Mouse (Mus musculus) hindbrain, embryonic 11.5 days (tissue): Measurements from ENCODE around the gene Atn1. TPM values are rescaled to one million over a fixed set of nuclear protein-coding genes. Genes with fewer than 3 reads are reported as not detected.

Source experiments
- ATAC-seq: fragments of 200-750 bp; cut with Nextera tagmentation; 2 replicates; pipeline ENCODE4 v1.8.0; 2017; ENCODE audit warnings: mild to moderate bottlenecking, moderate TSS enrichment, moderate library complexity; ENCODE audit not compliant: low FRiP score
- DNase-seq: peaks from one replicate; pipeline ENCODE4 v3.0.0-alpha.2; 2015; ENCODE audit warnings: low spot score
- H3K27ac ChIP-seq: fragments of 300-500 bp; sonication (generic); 2 replicates; pipeline ENCODE4 v1.5.1; 2014; ENCODE audit warnings: mild to moderate bottlenecking, low read depth, low read length
- H3K27me3 ChIP-seq: fragments of 300-500 bp; sonication (generic); 2 replicates; pipeline ENCODE4 v1.6.1; 2014; ENCODE audit warnings: mild to moderate bottlenecking, low read length, moderate library complexity, mixed read lengths; ENCODE audit not compliant: control insufficient read depth, insufficient read depth
- H3K36me3 ChIP-seq: fragments of 300-500 bp; sonication (generic); 2 replicates; pipeline ENCODE4 v1.6.1; 2014; ENCODE audit warnings: mild to moderate bottlenecking, low read length, moderate library complexity, mixed read lengths; ENCODE audit not compliant: control insufficient read depth, insufficient read depth
- H3K4me1 ChIP-seq: fragments of 300-500 bp; sonication (generic); replicated peaks from 2 replicates; pipeline ENCODE4 v1.6.1; 2014; ENCODE audit warnings: low read length, mixed read lengths; ENCODE audit not compliant: control insufficient read depth, insufficient read depth
- H3K4me2 ChIP-seq: fragments of 300-500 bp; sonication (generic); replicated peaks from 2 replicates; pipeline ENCODE4 v1.6.1; 2014; ENCODE audit warnings: mild to moderate bottlenecking, low read depth, low read length
- H3K4me3 ChIP-seq: fragments of 300-500 bp; sonication (generic); 2 replicates; pipeline ENCODE4 v1.5.1; 2014; ENCODE audit warnings: low read depth, low read length
- H3K9ac ChIP-seq: fragments of 300-500 bp; sonication (generic); 2 replicates; pipeline ENCODE4 v1.6.1; 2014; ENCODE audit warnings: low read depth, low read length
- H3K9me3 ChIP-seq: fragments of 300-500 bp; sonication (generic); 2 replicates; pipeline ENCODE4 v1.6.1; 2016; ENCODE audit warnings: low read length; ENCODE audit not compliant: control insufficient read depth
- WGBS: fragments of 180-500 bp; shearing (Covaris S2); extraction: QIAGEN DNeasy Blood & Tissue Kit; methylation state at CpG from one replicate; pipeline ENCODE4 v1.1.7; 2014; 5-methylcytosine and 5-hydroxymethylcytosine counted together
- polyA plus RNA-seq: library from polyadenylated mRNA; unstranded; fragments of >200 nt; fragmentation: Nextera tagmentation; extraction: Ambion mirVana; gene quantifications from 2 replicates; pipeline ENCODE4 v1.2.1, GENCODE M21; 2014

Atn1 gene
- polyA plus RNA-seq, 1 experiment from 2014 or later: 12.7 TPM

DNA sequence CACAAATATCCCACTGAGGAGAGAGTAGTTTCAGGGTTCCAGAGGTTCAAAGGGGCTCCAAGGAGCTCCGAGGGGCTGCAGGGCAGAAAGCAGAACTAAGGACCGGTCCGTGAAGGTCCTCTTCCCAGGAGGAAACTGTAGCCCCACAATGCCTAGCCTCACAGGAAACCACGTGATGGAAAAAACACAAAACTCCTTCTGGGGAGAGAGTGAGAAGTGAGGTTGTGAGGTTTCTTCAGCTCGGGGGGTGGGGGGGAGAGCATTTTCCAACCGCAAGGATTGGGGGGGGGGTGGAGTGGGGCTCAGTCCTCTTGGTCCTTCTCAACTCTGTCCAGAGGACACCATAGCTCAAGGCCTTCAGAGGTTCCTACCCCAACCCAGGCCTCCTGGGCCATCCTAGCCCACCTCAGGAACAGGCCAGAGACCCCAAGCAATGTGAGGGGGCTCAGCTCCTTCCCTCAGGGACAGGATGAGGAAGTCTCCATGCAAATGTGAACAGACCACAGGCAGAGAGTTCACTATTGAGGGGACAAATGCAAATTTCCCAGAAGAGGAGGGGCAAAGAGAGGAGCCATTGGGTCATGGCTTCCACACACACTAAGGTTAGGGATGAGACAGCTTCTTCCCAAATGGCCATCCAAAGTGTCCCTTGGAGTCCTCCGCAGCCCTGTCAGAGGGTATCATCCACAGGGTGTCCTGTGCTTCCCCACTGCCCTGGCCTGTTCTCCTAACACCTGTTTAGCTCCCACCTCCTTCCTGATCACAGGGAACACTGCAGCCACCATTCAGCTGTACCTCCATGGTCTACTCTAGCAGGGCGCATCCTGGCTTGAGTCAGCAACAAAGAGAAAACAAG is 26.2 kb downstream of the Atn1 start:
- H3K9me3 ChIP-seq: no peaks in the 10 kb centered on the region
- no peak overlapping the region for H3K4me3 ChIP-seq
- ATAC-seq (no peak), DNase-seq (no peak)
- H3K27ac ChIP-seq: no peak overlapping the region
- no peaks in the 10 kb centered on the region for H3K27me3 ChIP-seq
- H3K4me2 ChIP-seq: no peak overlapping the region
- 80% methylated on average over 7 of the region's 8 CpGs for WGBS
- no peaks in the 10 kb centered on the region for H3K4me1 ChIP-seq
- no peaks in the 10 kb centered on the region for H3K36me3 ChIP-seq
- no peak overlapping the region for H3K9ac ChIP-seq

DNA sequence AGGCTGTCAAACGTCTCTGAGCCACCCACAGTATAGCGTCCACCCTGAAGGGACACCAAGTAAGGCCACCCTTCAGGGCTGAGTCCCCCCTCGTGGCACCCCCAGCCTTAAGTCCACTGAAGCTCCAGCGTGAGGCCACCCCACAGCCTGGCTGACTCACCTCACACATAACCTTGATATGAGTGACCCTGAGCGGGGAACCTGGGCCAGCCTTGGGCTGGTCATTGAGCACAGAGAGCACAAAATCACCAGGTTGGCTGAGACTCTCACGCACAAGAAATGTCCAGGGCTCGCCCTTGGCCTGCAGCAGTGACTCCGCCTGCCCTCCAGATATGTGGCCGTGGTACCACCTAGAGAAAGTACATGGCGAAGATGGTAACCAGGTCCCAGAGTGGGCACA is 27.7 kb downstream of the Atn1 start:
- no peak for DNase-seq
- 90% methylated on average over 10 of the region's 10 CpGs for WGBS

DNA sequence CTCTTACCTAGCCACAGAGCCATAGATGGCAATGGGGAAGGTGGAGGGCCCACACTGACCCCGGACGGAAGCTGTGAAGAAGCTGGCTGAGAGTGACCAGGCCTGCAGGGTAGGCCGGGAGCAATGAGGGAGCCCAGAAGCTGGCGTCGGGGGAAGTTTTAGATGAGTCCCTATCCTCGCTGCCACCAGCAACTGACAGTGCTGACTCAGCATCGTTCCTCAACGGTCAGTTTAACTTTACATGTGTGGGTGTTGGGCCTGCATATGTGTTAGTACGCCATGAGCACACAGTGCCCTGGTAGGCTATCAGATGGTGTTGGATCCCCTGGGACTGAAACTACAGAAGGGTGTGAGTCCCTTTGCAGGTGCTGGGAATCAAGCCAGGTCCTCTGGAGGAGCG is 31.9 kb downstream of the Atn1 start:
- Histone ChIP-seq H3K27ac (no peak overlapping the region), H3K4me2 (no peak overlapping the region), H3K27me3 (no peaks in the 10 kb centered on the region), H3K36me3 (no peaks in the 10 kb centered on the region), H3K4me3 (no peak overlapping the region), H3K9me3 (no peaks in the 10 kb centered on the region), H3K9ac (no peak overlapping the region), H3K4me1 (no peaks in the 10 kb centered on the region)
- WGBS: 87% methylated on average over 10 of the region's 10 CpGs
- DNase-seq (no peak), ATAC-seq (no peak)

More for the DNA sequence above, 27.7 kb downstream of the Atn1 start:
- Histone ChIP-seq H3K4me1 (no peaks in the 10 kb centered on the region), H3K27ac (no peak overlapping the region), H3K4me3 (no peak overlapping the region), H3K36me3 (no peaks in the 10 kb centered on the region), H3K9ac (no peak overlapping the region), H3K9me3 (no peaks in the 10 kb centered on the region), H3K4me2 (no peak overlapping the region), H3K27me3 (no peaks in the 10 kb centered on the region)
- ATAC-seq: no peak

DNA sequence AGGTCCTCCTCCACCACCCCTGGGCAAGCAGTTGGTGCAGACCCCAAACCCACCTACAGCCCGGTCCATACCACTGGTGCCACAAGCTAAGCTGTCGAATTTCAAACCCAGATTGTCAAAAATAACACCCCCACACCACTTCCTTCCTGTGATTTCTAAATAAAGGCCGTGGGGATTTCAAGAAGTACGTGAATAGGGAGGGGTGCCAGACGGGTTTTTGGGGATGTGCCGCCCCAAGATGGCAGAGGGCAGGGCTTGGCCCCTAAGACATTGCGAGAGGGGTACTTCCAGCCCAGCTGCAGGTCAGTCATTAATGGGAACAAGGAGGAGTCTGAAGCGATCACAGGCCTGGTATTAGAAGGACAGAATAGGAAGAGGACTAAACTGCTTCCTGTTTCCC is 32.8 kb downstream of the Atn1 start:
- Histone ChIP-seq H3K36me3 (no peaks in the 10 kb centered on the region), H3K27me3 (no peaks in the 10 kb centered on the region), H3K9ac (no peak overlapping the region), H3K9me3 (no peaks in the 10 kb centered on the region), H3K4me1 (no peaks in the 10 kb centered on the region), H3K4me3 (no peak overlapping the region), H3K4me2 (no peak overlapping the region), H3K27ac (no peak overlapping the region)
- WGBS: 90% methylated on average over 8 of the region's 8 CpGs
- no peak for DNase-seq
- ATAC-seq: no peak

DNA sequence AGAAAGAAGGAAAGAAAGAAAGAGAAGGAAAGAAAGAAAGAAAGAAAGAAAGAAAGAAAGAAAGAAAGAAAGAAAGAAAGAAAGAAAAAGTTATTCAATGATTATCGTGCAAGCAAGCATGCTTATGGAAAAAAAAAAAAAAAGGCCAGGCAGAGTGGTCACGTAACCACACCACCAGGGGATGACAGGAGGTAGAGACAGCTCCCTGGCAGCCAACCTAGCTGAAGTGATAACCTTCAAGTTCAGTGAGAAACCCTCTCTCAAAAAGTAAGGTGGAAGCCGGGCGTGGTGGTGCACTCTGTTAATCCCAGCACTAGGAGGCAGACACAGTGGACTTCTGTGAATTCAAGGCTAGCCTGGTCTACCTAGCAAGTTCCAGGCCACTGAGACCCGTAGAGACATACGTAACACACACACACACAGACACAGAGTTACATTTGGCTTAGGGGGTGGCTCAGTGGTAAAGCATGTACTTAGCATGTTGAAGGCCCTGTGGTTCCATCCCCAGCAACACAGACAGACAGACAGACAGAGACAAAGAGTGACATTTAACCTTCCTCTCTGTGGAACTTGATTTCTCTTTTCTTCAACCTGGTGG is 33.3 kb downstream of the Atn1 start:
- no peak overlapping the region for H3K27ac ChIP-seq
- H3K27me3 ChIP-seq: no peaks in the 10 kb centered on the region
- no peaks in the 10 kb centered on the region for H3K36me3 ChIP-seq
- H3K4me3 ChIP-seq: no peak overlapping the region
- no peak overlapping the region for H3K9ac ChIP-seq
- DNase-seq: no peak
- H3K4me1 ChIP-seq: no peaks in the 10 kb centered on the region
- no peak overlapping the region for H3K4me2 ChIP-seq
- no peak for ATAC-seq
- 82% methylated on average over 6 of the region's 6 CpGs for WGBS
- no peaks in the 10 kb centered on the region for H3K9me3 ChIP-seq

DNA sequence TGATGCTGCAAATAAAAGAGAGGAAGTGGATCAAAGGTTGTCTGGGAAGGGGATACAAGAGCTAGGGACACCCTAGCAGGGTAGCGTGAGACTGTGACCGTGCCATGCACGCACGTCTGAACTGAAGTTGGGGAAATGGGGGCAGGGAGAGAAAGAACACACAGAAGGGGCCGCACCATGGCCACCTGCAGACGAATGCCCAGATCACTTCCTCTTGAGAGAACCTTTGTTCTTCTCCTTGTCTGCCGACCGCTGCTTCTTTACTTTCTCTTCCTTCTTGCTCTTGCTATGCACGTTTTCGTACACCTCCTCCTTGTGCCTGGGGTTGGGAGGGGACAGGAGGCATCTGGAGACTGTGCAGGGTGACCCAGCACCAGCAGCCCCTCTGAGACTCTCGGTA is 35.4 kb downstream of the Atn1 start:
- DNase-seq: no peak
- H3K36me3 ChIP-seq: peaks cover 4% of the 10 kb centered on the region
- no peaks in the 10 kb centered on the region for H3K9me3 ChIP-seq
- no peak overlapping the region for H3K4me2 ChIP-seq
- no peak for ATAC-seq
- no peaks in the 10 kb centered on the region for H3K27me3 ChIP-seq
- no peak overlapping the region for H3K4me3 ChIP-seq
- H3K9ac ChIP-seq: no peak overlapping the region
- no peak overlapping the region for H3K27ac ChIP-seq
- WGBS: 71% methylated on average over 11 of the region's 11 CpGs
- no peaks in the 10 kb centered on the region for H3K4me1 ChIP-seq

DNA sequence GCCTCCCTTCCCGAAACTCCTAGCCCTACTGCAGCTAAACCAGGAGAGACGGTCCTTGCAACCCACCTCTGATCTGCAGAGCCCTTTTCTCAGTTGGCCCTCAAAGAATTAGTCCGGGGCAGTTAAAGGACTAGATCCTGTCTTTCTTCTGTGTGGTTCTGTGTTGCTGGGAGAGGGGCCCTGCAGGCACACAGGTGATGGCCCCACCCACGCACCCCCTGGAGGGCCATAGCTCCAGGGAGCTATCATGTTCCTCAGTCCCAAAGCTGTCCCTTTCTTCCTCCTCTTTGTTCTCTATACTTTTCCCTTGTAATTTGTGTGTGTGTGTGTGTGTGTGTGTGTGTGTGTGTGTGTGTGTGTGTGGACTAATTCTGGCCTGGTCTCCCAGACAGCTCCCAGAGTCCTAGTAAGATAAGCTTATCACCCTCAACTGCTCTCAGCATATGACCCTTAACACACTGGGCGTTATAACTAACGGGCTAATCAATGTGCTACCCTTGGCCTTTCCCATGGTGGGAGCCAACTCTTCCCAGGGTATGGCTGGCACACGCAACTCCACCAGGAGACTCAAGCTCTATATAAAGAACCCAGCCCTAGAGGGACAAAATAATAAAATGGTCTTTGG is 36.9 kb downstream of the Atn1 start:
- no peak for DNase-seq
- 67% methylated on average over 6 of the region's 7 CpGs for WGBS
- no peaks in the 10 kb centered on the region for H3K27me3 ChIP-seq
- H3K9ac ChIP-seq: no peak overlapping the region
- no peaks in the 10 kb centered on the region for H3K4me1 ChIP-seq
- no peak overlapping the region for H3K4me3 ChIP-seq
- H3K27ac ChIP-seq: no peak overlapping the region
- H3K9me3 ChIP-seq: no peaks in the 10 kb centered on the region
- no peak for ATAC-seq
- H3K4me2 ChIP-seq: no peak overlapping the region
- peaks cover 13% of the 10 kb centered on the region for H3K36me3 ChIP-seq

DNA sequence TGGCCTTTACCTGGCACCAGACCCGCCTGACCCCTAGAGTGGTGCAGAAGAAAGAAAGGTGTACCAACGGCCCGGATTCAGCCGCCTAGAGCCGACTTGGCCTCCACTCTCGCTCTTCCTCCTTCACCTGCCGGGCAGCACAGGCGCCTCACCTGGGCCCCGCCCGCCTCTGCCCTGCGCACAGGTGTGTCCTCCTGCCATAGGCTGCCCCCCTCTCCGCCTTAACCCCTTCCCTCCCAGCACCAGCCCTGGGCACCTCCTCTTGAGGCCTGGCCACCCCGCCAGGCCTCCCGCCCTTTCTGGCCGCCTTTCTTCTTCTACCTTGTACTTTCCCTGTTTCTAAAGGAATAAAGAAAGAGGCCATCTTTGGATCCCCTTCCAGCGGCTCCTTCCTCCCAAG is 37.6 kb downstream of the Atn1 start:
- Histone ChIP-seq H3K27ac (no peak overlapping the region), H3K4me2 (no peak overlapping the region), H3K4me3 (no peak overlapping the region), H3K27me3 (no peaks in the 10 kb centered on the region), H3K36me3 (peaks cover 13% of the 10 kb centered on the region), H3K9ac (no peak overlapping the region), H3K9me3 (no peaks in the 10 kb centered on the region), H3K4me1 (no peaks in the 10 kb centered on the region)
- 49% methylated on average over 10 of the region's 16 CpGs for WGBS
- DNase-seq (no peak), ATAC-seq (0 out of 2 replicates have a peak, but pooled peaks have one; percentile 3)
